Mouse (Mus musculus): ENCODE data around the gene Nos1ap.

- no peak for TF ChIP-seq POLR2A (IDR thresholded peaks at IDR 0.05; ENCODE audit: low read depth, low read length)
- TF ChIP-seq CTCF (conservative IDR thresholded peaks at IDR 0.05; ENCODE audit: insufficient read depth, insufficient read length, low read depth, low read length) = no peak
Observed at GRCm38 (mm10) chr1:170473460-170473859, 116.2 kb downstream of the Nos1ap start.
